Mouse (Mus musculus) hindbrain, postnatal 0 days (tissue): Measurements from ENCODE around the gene Pithd1. TPM values are rescaled to one million over a fixed set of nuclear protein-coding genes. Genes with fewer than 3 reads are reported as not detected.
"Not testable (repeated sequence)": the region's sequence is repeated elsewhere in the genome, so short reads cannot be mapped to it uniquely, and the experiment has no call there.

Source experiments
- ATAC-seq: fragments of 200-750 bp; cut with Nextera tagmentation; 2 replicates; pipeline ENCODE4 v1.8.0; 2017; ENCODE audit warnings: mild to moderate bottlenecking, moderate TSS enrichment, moderate library complexity
- DNase-seq: peaks from one replicate; pipeline ENCODE4 v3.0.0-alpha.2; 2015; ENCODE audit warnings: low spot score
- H3K27ac ChIP-seq: fragments of 300-500 bp; sonication (generic); 2 replicates; pipeline ENCODE4 v1.5.1; 2014; ENCODE audit warnings: mild to moderate bottlenecking
- H3K27me3 ChIP-seq: fragments of 300-500 bp; sonication (generic); 2 replicates; pipeline ENCODE4 v1.6.1; 2014; ENCODE audit warnings: low read length, mixed read lengths; ENCODE audit not compliant: insufficient read depth
- H3K36me3 ChIP-seq: fragments of 300-500 bp; sonication (generic); 2 replicates; pipeline ENCODE4 v1.6.1; 2014; ENCODE audit warnings: low read length, mixed read lengths; ENCODE audit not compliant: insufficient read depth
- H3K4me1 ChIP-seq: fragments of 300-500 bp; sonication (generic); 2 replicates; pipeline ENCODE4 v1.6.1; 2014; ENCODE audit warnings: antibody characterized with exemption, low read length, mixed read lengths; ENCODE audit not compliant: insufficient read depth
- H3K4me2 ChIP-seq: fragments of 300-500 bp; sonication (generic); 2 replicates; pipeline ENCODE4 v1.6.1; 2014; ENCODE audit warnings: low read depth, mild to moderate bottlenecking, low read length, moderate library complexity, mixed read lengths
- H3K4me3 ChIP-seq: fragments of 300-500 bp; sonication (generic); 2 replicates; pipeline ENCODE4 v1.5.1; 2014; ENCODE audit warnings: low read length
- H3K9ac ChIP-seq: fragments of 300-500 bp; sonication (generic); replicated peaks from 2 replicates; pipeline ENCODE4 v1.6.1; 2014; ENCODE audit warnings: mild to moderate bottlenecking, low read length, moderate library complexity, mixed read lengths
- H3K9me3 ChIP-seq: fragments of 300-500 bp; sonication (generic); 2 replicates; pipeline ENCODE4 v1.6.1; 2016; ENCODE audit warnings: low read length, mixed read lengths
- CTCF ChIP-seq: IDR thresholded peaks from 2 replicates; pipeline ENCODE4 v1.5.1; 2016; ENCODE audit warnings: antibody characterized with exemption, control low read depth, low read depth
- whole genome bisulfite sequencing: fragments of 180-500 bp; shearing (Covaris S2); extraction: QIAGEN DNeasy Blood & Tissue Kit; methylation state at CpG from one replicate; pipeline ENCODE4 v1.1.7; 2014; 5-methylcytosine and 5-hydroxymethylcytosine counted together
- polyA plus RNA-seq: library from polyadenylated mRNA; unstranded; fragments of >200 nt; fragmentation: Nextera tagmentation; extraction: Ambion mirVana; gene quantifications from 2 replicates; pipeline ENCODE4 v1.2.1, GENCODE M21; 2015
- total RNA-seq: library from RNA; depleted of rRNA; stranded (reverse); fragments of >200 nt; gene quantifications from 2 replicates; pipeline ENCODE4 v1.2.3, GENCODE M21; 2014

The Pithd1 gene
- total and polyA plus RNA-seq, 2 experiments from 2014 or later = 53.2 to 85.7 TPM

DNA sequence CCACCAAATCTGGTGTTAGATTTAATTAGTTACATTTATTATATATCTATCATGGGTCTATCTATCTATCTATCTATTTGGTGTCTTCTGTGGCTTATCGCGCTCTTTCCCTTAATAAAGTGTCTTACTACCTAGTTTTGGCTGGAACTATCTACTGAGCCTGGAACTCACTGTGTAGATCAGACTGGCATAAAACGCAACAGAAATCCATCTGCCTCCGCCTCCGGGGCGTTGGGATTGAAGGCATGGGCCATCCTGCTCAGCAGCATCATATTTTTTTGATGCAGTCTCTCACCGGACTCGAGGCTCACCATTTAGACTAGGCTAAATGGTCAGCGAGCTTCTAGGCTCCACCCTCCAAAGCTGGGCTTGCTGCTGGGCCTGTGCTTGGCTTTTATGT lies 650 bp upstream of the Pithd1 start:
- Histone ChIP-seq H3K36me3 (peaks cover 12% of the 10 kb centered on the region), H3K27me3 (no peaks in the 10 kb centered on the region), H3K27ac (peak overlapping the region; percentile 80; the same call in 1 of the 2 replicates), H3K4me3 (peak overlapping the region; percentile 84), H3K4me1 (peaks cover 12% of the 10 kb centered on the region), H3K4me2 (peak overlapping the region; percentile 99), H3K9me3 (no peaks in the 10 kb centered on the region), H3K9ac (peak overlapping the region; percentile 89)
- DNase-seq = no peak
- WGBS = 65% methylated on average over 9 of the region's 9 CpGs
- no peak for TF ChIP-seq CTCF
- no peak for ATAC-seq

DNA sequence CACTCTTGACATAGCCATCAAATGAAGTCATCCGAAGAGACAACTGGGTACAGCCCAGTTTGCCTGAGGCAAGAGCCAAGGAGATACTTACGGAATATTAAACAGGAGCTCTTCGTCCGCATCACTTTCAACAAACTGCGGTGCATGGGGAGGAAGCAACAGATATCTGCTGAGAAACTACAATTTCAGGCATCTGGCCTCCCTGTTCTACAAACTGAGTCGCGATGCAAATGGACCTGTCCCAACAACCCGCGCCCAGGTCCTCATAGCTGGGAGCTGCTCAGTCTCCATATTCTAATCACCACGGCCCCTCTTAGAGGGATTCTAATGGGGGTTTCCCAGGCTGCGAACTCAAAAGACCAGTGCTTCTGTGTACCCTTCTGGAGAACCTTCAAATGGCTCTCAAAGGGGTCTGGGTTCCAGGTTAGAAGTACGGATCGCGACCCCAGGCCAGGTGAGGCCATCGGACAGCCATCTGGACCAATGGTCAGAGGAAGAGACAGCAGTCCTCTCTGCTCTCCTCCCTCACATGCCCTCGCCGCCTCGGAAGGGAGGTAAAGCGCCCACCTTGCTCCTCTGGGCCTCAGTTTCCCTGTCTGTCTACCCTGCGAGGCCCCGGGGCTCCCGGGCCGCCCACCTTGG lies 642 bp downstream of the Pithd1 start:
- H3K27ac ChIP-seq = peak overlapping the region; percentile 80
- peak overlapping the region; percentile 89 for H3K9ac ChIP-seq
- H3K9me3 ChIP-seq = no peaks in the 10 kb centered on the region
- no peaks in the 10 kb centered on the region for H3K27me3 ChIP-seq
- H3K4me1 ChIP-seq = peaks cover 12% of the 10 kb centered on the region
- H3K4me2 ChIP-seq = peak overlapping the region; percentile 99
- H3K36me3 ChIP-seq = peaks cover 12% of the 10 kb centered on the region
- peak overlapping the region; percentile 84 for H3K4me3 ChIP-seq
- TF ChIP-seq CTCF = no peak
- 5% methylated on average over 20 of the region's 23 CpGs for WGBS
- peak; percentile 16 for DNase-seq
- ATAC-seq = no peak; the same call in 1 of the 2 replicates

GRCm38 (mm10) chr4:135985769-135986168 lies 1.3 kb downstream of the Pithd1 start:
- Histone ChIP-seq H3K9ac (peak overlapping the region; percentile 33; the same call in 1 of the 2 replicates), H3K9me3 (no peaks in the 10 kb centered on the region), H3K4me2 (peak overlapping the region; percentile 99), H3K27ac (no peak overlapping the region), H3K4me1 (peaks cover 12% of the 10 kb centered on the region), H3K4me3 (peak overlapping the region; percentile 84), H3K36me3 (peaks cover 12% of the 10 kb centered on the region), H3K27me3 (no peaks in the 10 kb centered on the region)
- 87% methylated on average over 7 of the region's 7 CpGs for WGBS
- TF ChIP-seq CTCF = no peak
- DNase-seq = no peak
- no peak for ATAC-seq

DNA sequence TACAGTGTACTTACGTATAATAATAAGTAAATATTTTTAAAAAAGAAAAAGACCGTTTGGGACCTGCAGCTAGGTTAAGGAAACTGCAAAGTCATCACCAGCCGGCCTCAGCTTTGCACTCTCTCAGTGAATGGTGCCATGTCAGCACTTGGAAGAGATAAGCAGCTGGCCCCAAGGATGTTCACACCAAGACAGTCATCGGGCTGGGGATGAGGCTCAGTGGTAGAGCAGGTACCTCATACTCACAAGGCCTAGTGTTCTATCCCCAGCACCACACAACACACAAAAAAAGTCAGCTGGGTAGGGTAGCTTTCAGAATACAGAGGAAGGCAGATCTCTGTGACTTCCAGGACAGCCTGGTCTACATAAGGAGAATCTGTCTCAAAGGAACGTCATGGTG lies 1.9 kb downstream of the Pithd1 start:
- no peak for TF ChIP-seq CTCF
- no peak overlapping the region for H3K4me2 ChIP-seq
- WGBS = 96% methylated on average over 5 of the region's 5 CpGs
- H3K9ac ChIP-seq = no peak overlapping the region
- peaks cover 12% of the 10 kb centered on the region for H3K36me3 ChIP-seq
- H3K9me3 ChIP-seq = no peaks in the 10 kb centered on the region
- no peaks in the 10 kb centered on the region for H3K27me3 ChIP-seq
- DNase-seq (no peak), ATAC-seq (no peak)
- H3K4me1 ChIP-seq = peaks cover 12% of the 10 kb centered on the region
- no peak overlapping the region for H3K4me3 ChIP-seq
- H3K27ac ChIP-seq = no peak overlapping the region

GRCm38 (mm10) chr4:135984556-135984955 lies 2.5 kb downstream of the Pithd1 start:
- DNase-seq = no peak
- WGBS = 93% methylated on average over 5 of the region's 5 CpGs
- no peak overlapping the region for H3K4me2 ChIP-seq
- no peak for TF ChIP-seq CTCF
- H3K36me3 ChIP-seq = peaks cover 12% of the 10 kb centered on the region
- no peaks in the 10 kb centered on the region for H3K9me3 ChIP-seq
- no peak overlapping the region for H3K27ac ChIP-seq
- H3K4me3 ChIP-seq = no peak overlapping the region
- H3K27me3 ChIP-seq = no peaks in the 10 kb centered on the region
- ATAC-seq = no peak
- H3K4me1 ChIP-seq = peaks cover 12% of the 10 kb centered on the region
- H3K9ac ChIP-seq = no peak overlapping the region

- no peak for DNase-seq
- Histone ChIP-seq H3K36me3 (peaks cover 23% of the 10 kb centered on the region), H3K4me2 (no peak overlapping the region), H3K9ac (no peak overlapping the region), H3K27me3 (no peaks in the 10 kb centered on the region), H3K4me3 (no peak overlapping the region), H3K9me3 (no peaks in the 10 kb centered on the region), H3K4me1 (peaks cover 8% of the 10 kb centered on the region), H3K27ac (no peak overlapping the region)
- no peak for ATAC-seq
- no peak for TF ChIP-seq CTCF
- WGBS = 62% methylated on average over 7 of the region's 7 CpGs
Observed at GRCm38 (mm10) chr4:135981524-135982063, 5.5 kb downstream of the Pithd1 start.

DNA sequence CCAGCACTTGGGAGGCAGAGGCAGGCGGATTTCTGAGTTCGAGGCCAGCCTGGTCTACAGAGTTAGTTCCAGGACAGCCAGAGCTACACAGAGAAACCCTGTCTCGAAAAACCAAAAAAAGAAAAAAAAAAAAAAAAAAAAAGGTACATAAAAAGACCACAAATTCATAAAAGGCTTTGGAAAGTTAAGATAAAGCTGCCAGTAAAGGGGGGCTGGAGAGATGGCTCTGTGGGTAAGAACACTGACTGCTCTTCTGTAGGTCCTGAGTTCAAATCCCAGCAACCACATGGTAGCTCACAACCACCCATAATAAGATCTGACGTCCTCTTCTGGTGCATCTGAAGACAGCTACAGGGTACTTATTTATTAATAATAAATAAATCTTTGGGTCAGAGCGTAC lies 6.8 kb downstream of the Pithd1 start:
- not testable (repeated sequence) for H3K4me2 ChIP-seq, H3K9me3 ChIP-seq, H3K9ac ChIP-seq, ATAC-seq, DNase-seq, H3K4me3 ChIP-seq, H3K27me3 ChIP-seq, H3K27ac ChIP-seq, H3K4me1 ChIP-seq
- 92% methylated on average over 5 of the region's 5 CpGs for WGBS
- peaks cover 33% of the 10 kb centered on the region for H3K36me3 ChIP-seq
